Mouse (Mus musculus) intestine, embryonic 16.5 days (tissue): ENCODE measurements around the gene Cachd1. TPM values are rescaled to one million over a fixed set of nuclear protein-coding genes. Genes with fewer than 3 reads are reported as not detected.

Experiments used
- ATAC-seq: fragments of 200-750 bp; cut with Nextera tagmentation; 2 replicates; pipeline ENCODE4 v1.8.0; 2017; ENCODE audit warnings: moderate TSS enrichment, moderate library complexity
- H3K27ac ChIP-seq: fragments of 300-500 bp; sonication (generic); 2 replicates; pipeline ENCODE4 v1.5.1; 2014; ENCODE audit warnings: mild to moderate bottlenecking, low read length
- H3K27me3 ChIP-seq: fragments of 300-500 bp; sonication (generic); replicated peaks from 2 replicates; pipeline ENCODE4 v1.6.1; 2014; ENCODE audit warnings: low read length, control low read depth, mixed read lengths; ENCODE audit not compliant: control insufficient read depth, insufficient read depth
- H3K36me3 ChIP-seq: fragments of 300-500 bp; sonication (generic); 2 replicates; pipeline ENCODE4 v1.6.1; 2014; ENCODE audit warnings: low read length, control low read depth; ENCODE audit not compliant: control insufficient read depth, insufficient read depth
- H3K4me1 ChIP-seq: fragments of 300-500 bp; sonication (generic); 2 replicates; pipeline ENCODE4 v1.6.1; 2014; ENCODE audit warnings: low read length, control low read depth, mixed read lengths; ENCODE audit not compliant: control insufficient read depth, insufficient read depth
- H3K4me2 ChIP-seq: fragments of 300-500 bp; sonication (generic); 2 replicates; pipeline ENCODE4 v1.6.1; 2014; ENCODE audit warnings: low read depth, low read length, control low read depth
- H3K4me3 ChIP-seq: fragments of 300-500 bp; sonication (generic); 2 replicates; pipeline ENCODE4 v1.5.1; 2014; ENCODE audit warnings: mild to moderate bottlenecking, low read length
- H3K9ac ChIP-seq: fragments of 300-500 bp; sonication (generic); 2 replicates; pipeline ENCODE4 v1.6.1; 2014; ENCODE audit warnings: low read depth, low read length
- H3K9me3 ChIP-seq: fragments of 300-500 bp; sonication (generic); 2 replicates; pipeline ENCODE4 v1.6.1; 2016; ENCODE audit warnings: low read length, control low read depth; ENCODE audit not compliant: control insufficient read depth
- WGBS: fragments of 180-500 bp; shearing (Covaris S2); extraction: QIAGEN DNeasy Blood & Tissue Kit; methylation state at CpG from one replicate; pipeline ENCODE4 v1.1.7; 2014; 5-methylcytosine and 5-hydroxymethylcytosine counted together
- polyA plus RNA-seq: library from polyadenylated mRNA; unstranded; fragments of >200 nt; fragmentation: Nextera tagmentation; extraction: Ambion mirVana; gene quantifications from 2 replicates; pipeline ENCODE4 v1.2.1, GENCODE M21; 2015

Gene Cachd1
- polyA plus RNA-seq, 1 experiment from 2014 or later, result 7.8 TPM

DNA sequence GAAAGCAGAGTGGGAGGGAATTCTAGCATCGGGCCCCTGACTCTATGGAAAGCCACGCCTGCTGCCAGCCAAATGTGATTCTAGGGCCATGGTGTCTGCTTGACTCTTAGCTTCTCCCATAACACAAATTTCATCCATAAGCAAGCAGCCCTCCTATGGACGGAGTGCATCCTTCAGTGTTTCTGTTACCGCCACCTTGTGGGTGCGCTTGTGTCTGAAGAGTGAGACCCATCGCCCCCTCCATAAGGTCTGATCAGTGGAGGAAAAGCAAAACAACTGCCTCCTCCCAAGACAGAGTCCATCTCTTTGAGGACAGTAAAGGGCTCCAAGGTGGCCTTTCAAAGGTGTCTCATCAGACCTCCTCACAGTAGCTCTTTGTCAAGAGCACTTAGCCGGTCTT lies 201.0 kb downstream of the Cachd1 start:
- 91% methylated on average over 7 of the region's 7 CpGs for WGBS
- Histone ChIP-seq H3K4me2 (no peak overlapping the region), H3K36me3 (peaks cover 5% of the 10 kb centered on the region; the same call in 1 of the 2 replicates), H3K4me1 (no peaks in the 10 kb centered on the region), H3K9me3 (no peaks in the 10 kb centered on the region), H3K9ac (no peak overlapping the region), H3K27ac (no peak overlapping the region), H3K4me3 (no peak overlapping the region), H3K27me3 (no peaks in the 10 kb centered on the region)
- ATAC-seq, result no peak

DNA sequence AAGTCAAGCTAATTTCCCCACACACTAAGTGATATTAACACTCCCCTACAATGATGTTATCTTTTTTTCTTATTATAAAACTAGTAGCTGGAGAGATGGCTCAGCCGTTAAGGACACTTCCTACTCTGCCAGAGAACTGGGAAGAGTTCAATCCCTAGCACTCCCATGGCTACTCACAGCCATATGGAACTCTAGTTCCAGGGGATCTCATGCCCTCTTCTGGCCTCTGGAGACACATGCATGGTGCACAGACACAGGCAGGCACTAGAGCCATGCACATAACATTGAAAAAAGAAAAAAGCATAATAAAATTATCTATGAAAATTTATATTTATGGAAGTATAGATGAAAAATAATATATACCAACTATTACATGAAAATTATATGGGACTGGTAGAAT lies 210.7 kb downstream of the Cachd1 start:
- H3K27me3 ChIP-seq, result no peaks in the 10 kb centered on the region
- 86% methylated on average over 1 of the region's 1 CpGs for WGBS
- H3K9ac ChIP-seq, result no peak overlapping the region
- H3K27ac ChIP-seq, result no peak overlapping the region
- no peak for ATAC-seq
- H3K4me1 ChIP-seq, result no peaks in the 10 kb centered on the region
- no peak overlapping the region for H3K4me3 ChIP-seq
- H3K4me2 ChIP-seq, result no peak overlapping the region
- no peaks in the 10 kb centered on the region for H3K9me3 ChIP-seq
- H3K36me3 ChIP-seq, result peaks cover 2% of the 10 kb centered on the region; the same call in 1 of the 2 replicates

DNA sequence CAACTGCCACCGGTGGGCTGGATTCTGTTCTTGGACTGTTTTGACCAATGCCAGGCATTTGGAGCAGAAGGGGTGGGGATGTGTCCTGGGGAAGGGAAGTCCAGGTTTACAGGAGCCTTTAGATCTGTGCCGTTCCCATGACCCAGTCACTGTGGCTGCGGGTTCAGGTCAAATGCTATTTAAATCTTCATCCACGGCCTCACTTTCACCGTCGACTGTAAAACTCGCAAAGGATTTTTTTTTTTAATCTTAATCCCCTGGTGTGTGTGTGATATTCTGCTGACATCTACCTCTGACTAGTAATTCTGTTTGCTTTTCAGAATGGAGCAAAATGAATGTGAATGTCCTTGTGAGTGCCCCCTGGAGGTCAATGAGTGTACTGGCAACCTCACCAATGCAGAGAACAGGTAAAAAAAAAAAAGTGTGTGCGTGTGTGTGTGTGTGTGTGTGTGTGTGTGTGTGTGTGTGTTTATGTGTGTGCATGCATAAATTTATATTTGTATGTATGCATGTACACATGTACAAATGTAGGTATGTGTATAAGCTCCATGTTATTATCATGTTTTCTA lies 211.8 kb downstream of the Cachd1 start:
- no peak for ATAC-seq
- no peak overlapping the region for H3K4me3 ChIP-seq
- H3K4me2 ChIP-seq, result no peak overlapping the region
- no peak overlapping the region for H3K9ac ChIP-seq
- peaks cover 2% of the 10 kb centered on the region; the same call in 1 of the 2 replicates for H3K36me3 ChIP-seq
- WGBS, result 84% methylated on average over 8 of the region's 8 CpGs
- no peaks in the 10 kb centered on the region for H3K9me3 ChIP-seq
- no peak overlapping the region for H3K27ac ChIP-seq
- H3K4me1 ChIP-seq, result no peaks in the 10 kb centered on the region
- no peaks in the 10 kb centered on the region for H3K27me3 ChIP-seq

GRCm38 (mm10) chr4:100990996-100991395 lies 214.5 kb downstream of the Cachd1 start:
- no peak for ATAC-seq
- no peak overlapping the region for H3K4me3 ChIP-seq
- H3K4me2 ChIP-seq, result no peak overlapping the region
- no peak overlapping the region for H3K9ac ChIP-seq
- peaks cover 2% of the 10 kb centered on the region; the same call in 1 of the 2 replicates for H3K36me3 ChIP-seq
- no peak overlapping the region for H3K27ac ChIP-seq
- no peaks in the 10 kb centered on the region for H3K9me3 ChIP-seq
- 70% methylated on average over 4 of the region's 4 CpGs for WGBS
- H3K4me1 ChIP-seq, result no peaks in the 10 kb centered on the region
- H3K27me3 ChIP-seq, result no peaks in the 10 kb centered on the region

GRCm38 (mm10) chr4:100992086-100992485 lies 215.6 kb downstream of the Cachd1 start:
- H3K9me3 ChIP-seq, result no peaks in the 10 kb centered on the region
- ATAC-seq, result no peak
- no peak overlapping the region for H3K4me3 ChIP-seq
- no peaks in the 10 kb centered on the region for H3K27me3 ChIP-seq
- no peak overlapping the region for H3K4me2 ChIP-seq
- H3K36me3 ChIP-seq, result 0 out of 2 replicates have a peak, but pooled peaks cover 2% of the 10 kb centered on the region
- WGBS, result 85% methylated on average over 6 of the region's 6 CpGs
- no peak overlapping the region for H3K27ac ChIP-seq
- H3K4me1 ChIP-seq, result no peaks in the 10 kb centered on the region
- H3K9ac ChIP-seq, result no peak overlapping the region

- H3K4me3 ChIP-seq, result no peak overlapping the region
- WGBS, result 64% methylated on average over 18 of the region's 18 CpGs
- peak; percentile 69; the same call in 1 of the 2 replicates for ATAC-seq
- H3K4me2 ChIP-seq, result no peak overlapping the region
- no peak overlapping the region for H3K9ac ChIP-seq
- no peaks in the 10 kb centered on the region for H3K9me3 ChIP-seq
- H3K36me3 ChIP-seq, result 0 out of 2 replicates have a peak, but pooled peaks cover 2% of the 10 kb centered on the region
- H3K27ac ChIP-seq, result no peak overlapping the region
- no peaks in the 10 kb centered on the region for H3K27me3 ChIP-seq
- H3K4me1 ChIP-seq, result no peaks in the 10 kb centered on the region
Observed at GRCm38 (mm10) chr4:100994442-100995255, 218.2 kb downstream of the Cachd1 start.

GRCm38 (mm10) chr4:100995617-100996016 lies 219.1 kb downstream of the Cachd1 start:
- WGBS, result 86% methylated on average over 5 of the region's 5 CpGs
- H3K27ac ChIP-seq, result no peak overlapping the region
- H3K9me3 ChIP-seq, result no peaks in the 10 kb centered on the region
- 0 out of 2 replicates have a peak, but pooled peaks cover 2% of the 10 kb centered on the region for H3K36me3 ChIP-seq
- H3K4me1 ChIP-seq, result no peaks in the 10 kb centered on the region
- H3K9ac ChIP-seq, result no peak overlapping the region
- no peak for ATAC-seq
- H3K4me2 ChIP-seq, result no peak overlapping the region
- H3K4me3 ChIP-seq, result no peak overlapping the region
- no peaks in the 10 kb centered on the region for H3K27me3 ChIP-seq

GRCm38 (mm10) chr4:100996060-100996651 lies 219.7 kb downstream of the Cachd1 start:
- no peaks in the 10 kb centered on the region for H3K4me1 ChIP-seq
- H3K9me3 ChIP-seq, result no peaks in the 10 kb centered on the region
- 84% methylated on average over 4 of the region's 4 CpGs for WGBS
- H3K27ac ChIP-seq, result no peak overlapping the region
- H3K36me3 ChIP-seq, result no peaks in the 10 kb centered on the region
- no peak overlapping the region for H3K4me2 ChIP-seq
- no peaks in the 10 kb centered on the region for H3K27me3 ChIP-seq
- no peak overlapping the region for H3K9ac ChIP-seq
- no peak overlapping the region for H3K4me3 ChIP-seq
- no peak for ATAC-seq

DNA sequence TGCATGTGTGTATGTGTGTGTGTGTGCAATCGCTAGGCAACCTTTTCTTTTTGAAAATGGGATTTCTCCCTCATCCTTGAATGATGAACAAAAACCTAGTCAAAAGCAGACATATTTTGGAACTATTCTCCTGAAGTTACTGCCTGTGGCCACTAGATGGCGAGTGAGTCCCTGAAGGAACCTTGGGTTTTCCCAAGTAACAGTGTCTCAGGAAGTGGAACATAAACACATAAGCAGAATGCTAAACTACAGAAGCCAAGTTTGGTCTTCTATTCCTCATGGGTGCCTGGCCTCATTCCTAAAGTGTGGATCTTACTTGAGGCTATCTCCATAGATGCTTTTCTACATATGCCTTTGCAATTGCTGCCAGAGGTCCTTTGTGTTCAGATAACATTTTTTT lies 221.7 kb downstream of the Cachd1 start:
- Histone ChIP-seq H3K27me3 (no peaks in the 10 kb centered on the region), H3K27ac (no peak overlapping the region), H3K36me3 (peaks cover 4% of the 10 kb centered on the region; the same call in 1 of the 2 replicates), H3K9ac (no peak overlapping the region), H3K9me3 (no peaks in the 10 kb centered on the region), H3K4me3 (no peak overlapping the region), H3K4me2 (no peak overlapping the region), H3K4me1 (no peaks in the 10 kb centered on the region)
- 22% methylated on average over 2 of the region's 2 CpGs for WGBS
- ATAC-seq, result no peak
